Mouse (Mus musculus) lung, adult 2 months (tissue): ENCODE measurements at regions not wholly inside any gene's neighbourhood (a gene's known extent, or its start where the extent isn't known, plus 50 kb on each side); places are given as distances from the start of the nearest gene placed in this dataset.

ENCODE experiments used
- DNase-seq: peaks from one replicate; pipeline ENCODE4 v3.0.0; 2022
- H3K4me1 ChIP-seq: fragments of 200-500 bp; 2 replicates; pipeline ENCODE4 v1.6.1; 2011; ENCODE audit warnings: low read length; ENCODE audit not compliant: control insufficient read depth, insufficient read depth
- H3K4me3 ChIP-seq: fragments of 200-500 bp; replicated peaks from 2 replicates; pipeline ENCODE3; 2011; ENCODE audit warnings: low read depth, mild to moderate bottlenecking, control low read depth, low read length; ENCODE audit errors: extremely low read depth
- CTCF ChIP-seq: fragments of 200-500 bp; IDR thresholded peaks from 2 replicates; pipeline ENCODE4 v1.5.1; 2011; ENCODE audit warnings: mild to moderate bottlenecking, low read length, control low read depth; ENCODE audit not compliant: insufficient read depth
- POLR2A ChIP-seq: fragments of 200-500 bp; IDR thresholded peaks from 2 replicates; pipeline ENCODE4 v1.6.1; 2011; ENCODE audit warnings: low read depth, mild to moderate bottlenecking, control low read depth, low read length, borderline replicate concordance; ENCODE audit errors: extremely low read depth
- WGBS: fragments of 180-500 bp; shearing (Covaris S2); methylation state at CpG from one replicate; pipeline ENCODE4 v1.1.7; 2018; 5-methylcytosine and 5-hydroxymethylcytosine counted together

- 91% methylated on average over 5 of the region's 5 CpGs for WGBS
- no peak for DNase-seq
- Histone ChIP-seq H3K4me3 (no peak overlapping the region), H3K4me1 (no peaks in the 10 kb centered on the region)
- TF ChIP-seq CTCF (no peak), POLR2A (no peak)
Observed at GRCm38 (mm10) chr14:105622166-105622565, 274.5 kb downstream of the Spry2 start.

- no peak for TF ChIP-seq POLR2A
- TF ChIP-seq CTCF = no peak
- no peaks in the 10 kb centered on the region for H3K4me1 ChIP-seq
- 73% methylated on average over 6 of the region's 6 CpGs for WGBS
- H3K4me3 ChIP-seq = no peak overlapping the region
- DNase-seq = no peak
Observed at GRCm38 (mm10) chr14:105621124-105621523, 275.5 kb downstream of the Spry2 start.

- DNase-seq = no peak
- no peaks in the 10 kb centered on the region for H3K4me1 ChIP-seq
- H3K4me3 ChIP-seq = no peak overlapping the region
- no peak for TF ChIP-seq POLR2A
- TF ChIP-seq CTCF = no peak
- 39% methylated on average over 8 of the region's 8 CpGs for WGBS
Observed at GRCm38 (mm10) chr14:105619449-105619848, 277.2 kb downstream of the Spry2 start.

GRCm38 (mm10) chr14:105615766-105616165, 280.9 kb downstream of the Spry2 start:
- DNase-seq = no peak
- no peak for TF ChIP-seq CTCF
- TF ChIP-seq POLR2A = no peak
- WGBS = 56% methylated on average over 3 of the region's 3 CpGs
- H3K4me1 ChIP-seq = no peaks in the 10 kb centered on the region
- H3K4me3 ChIP-seq = no peak overlapping the region

GRCm38 (mm10) chr14:105612794-105613193, 283.8 kb downstream of the Spry2 start:
- Histone ChIP-seq H3K4me3 (no peak overlapping the region), H3K4me1 (no peaks in the 10 kb centered on the region)
- WGBS = 83% methylated on average over 3 of the region's 3 CpGs
- no peak for TF ChIP-seq CTCF
- TF ChIP-seq POLR2A = no peak
- DNase-seq = no peak

GRCm38 (mm10) chr14:105608804-105609203, 287.8 kb downstream of the Spry2 start:
- TF ChIP-seq CTCF (no peak), POLR2A (no peak)
- Histone ChIP-seq H3K4me1 (no peaks in the 10 kb centered on the region), H3K4me3 (no peak overlapping the region)
- 75% methylated on average over 4 of the region's 4 CpGs for WGBS
- DNase-seq = no peak

GRCm38 (mm10) chr14:105606551-105606950, 290.1 kb downstream of the Spry2 start:
- no peaks in the 10 kb centered on the region; the same call in 1 of the 2 replicates for H3K4me1 ChIP-seq
- WGBS = 81% methylated on average over 3 of the region's 3 CpGs
- DNase-seq = no peak
- no peak for TF ChIP-seq POLR2A
- no peak for TF ChIP-seq CTCF
- no peak overlapping the region for H3K4me3 ChIP-seq

- TF ChIP-seq CTCF (no peak), POLR2A (no peak)
- DNase-seq = no peak
- H3K4me1 ChIP-seq = no peaks in the 10 kb centered on the region; the same call in 1 of the 2 replicates
- 76% methylated on average over 6 of the region's 6 CpGs for whole genome bisulfite sequencing
- no peak overlapping the region for H3K4me3 ChIP-seq
Observed at GRCm38 (mm10) chr14:105604451-105604850, 292.2 kb downstream of the Spry2 start.

- no peak overlapping the region for H3K4me3 ChIP-seq
- 46% methylated on average over 6 of the region's 6 CpGs for WGBS
- DNase-seq = no peak
- H3K4me1 ChIP-seq = no peaks in the 10 kb centered on the region; the same call in 1 of the 2 replicates
- no peak for TF ChIP-seq CTCF
- TF ChIP-seq POLR2A = no peak
Observed at GRCm38 (mm10) chr14:105603047-105603461, 293.6 kb downstream of the Spry2 start.

- Histone ChIP-seq H3K4me3 (no peak overlapping the region), H3K4me1 (no peaks in the 10 kb centered on the region; the same call in 1 of the 2 replicates)
- 95% methylated on average over 24 of the region's 24 CpGs for WGBS
- DNase-seq = no peak
- TF ChIP-seq CTCF (no peak), POLR2A (no peak)
Observed at GRCm38 (mm10) chr14:105599550-105600453, 296.8 kb downstream of the Spry2 start.
